Mouse (Mus musculus) ES-E14 (cell line): ENCODE measurements around the gene Clasp2. TPM values are rescaled to one million over a fixed set of nuclear protein-coding genes. Genes with fewer than 3 reads are reported as not detected.
A peak's percentile ranks its signal among the peaks of the same experiment; 100 is the strongest.

Experiments used
- DNase-seq: peaks from one replicate; pipeline ENCODE4 v3.0.0-alpha.2; 2013; ENCODE audit warnings: low read depth, low spot score
- H3K27ac ChIP-seq: 2 replicates; pipeline ENCODE4 v1.5.1; 2012; ENCODE audit warnings: low read depth, mild to moderate bottlenecking, low read length, moderate library complexity, mixed read lengths; ENCODE audit not compliant: poor library complexity, insufficient read depth, severe bottlenecking
- H3K36me3 ChIP-seq: 2 replicates; pipeline ENCODE4 v1.6.1; 2012; ENCODE audit warnings: mild to moderate bottlenecking, low read length, moderate library complexity, mixed read lengths; ENCODE audit not compliant: control insufficient read depth, poor library complexity, insufficient read depth, severe bottlenecking
- H3K4me1 ChIP-seq, 2 experiments: fragments of 150-350 bp in 1 of 2; sonication (generic) in 1 of 2; 2 replicates each; pipeline ENCODE4 v1.6.1; 2012; ENCODE audit warnings: low read length in 2 of 2, mild to moderate bottlenecking in 1 of 2, mixed read lengths in 1 of 2; ENCODE audit not compliant: control insufficient read depth in 2 of 2, insufficient read depth in 2 of 2, poor library complexity in 1 of 2
- H3K4me3 ChIP-seq, 2 experiments: fragments of 150-350 bp in 1 of 2; sonication (generic) in 1 of 2; 2 replicates each; pipeline ENCODE4 v1.5.1; 2012; ENCODE audit warnings: low read length in 2 of 2, low read depth in 1 of 2, mild to moderate bottlenecking in 1 of 2, mixed read lengths in 1 of 2; ENCODE audit not compliant: insufficient read depth in 1 of 2, poor library complexity in 1 of 2, severe bottlenecking in 1 of 2
- H3K9ac ChIP-seq: 2 replicates; pipeline ENCODE4 v1.6.1; 2012; ENCODE audit warnings: low read depth, mild to moderate bottlenecking, low read length, mixed read lengths; ENCODE audit not compliant: poor library complexity, insufficient read depth, severe bottlenecking
- H3K9me3 ChIP-seq: fragments of 150-350 bp; sonication (generic); 2 replicates; pipeline ENCODE4 v1.6.1; 2012; ENCODE audit warnings: low read depth, mild to moderate bottlenecking, low read length; ENCODE audit not compliant: control insufficient read depth, insufficient read depth
- CHD2 ChIP-seq: IDR thresholded peaks from 2 replicates; pipeline ENCODE4 v1.6.1; 2014; ENCODE audit warnings: mild to moderate bottlenecking, low read depth, low read length, inconsistent platforms
- HCFC1 ChIP-seq: IDR thresholded peaks from 2 replicates; pipeline ENCODE4 v1.6.1; 2012; ENCODE audit warnings: low read length, inconsistent platforms, borderline replicate concordance; ENCODE audit not compliant: insufficient read depth
- MAFK ChIP-seq: IDR thresholded peaks from 2 replicates; pipeline ENCODE4 v1.6.1; 2014; ENCODE audit warnings: mild to moderate bottlenecking, low read depth, low read length, inconsistent platforms; ENCODE audit not compliant: insufficient read depth
- ZC3H11A ChIP-seq: IDR thresholded peaks from 2 replicates; pipeline ENCODE4 v1.6.1; 2012; ENCODE audit warnings: low read depth, mild to moderate bottlenecking, inconsistent platforms, low read length, borderline replicate concordance
- ZNF384 ChIP-seq: IDR thresholded peaks from 2 replicates; pipeline ENCODE4 v1.6.1; 2012; ENCODE audit warnings: low read depth, low read length, inconsistent platforms
- in situ Hi-C, 2 experiments: fragments of 600-800 bp; cut with MboI; formaldehyde crosslinking; loops; one replicate each; pipeline ENCODE4 v1.15.1; 2025; ENCODE audit warnings: low sequenced_read_pairs in 2 of 2, inconsistent platforms in 1 of 2; ENCODE audit not compliant: unreplicated experiment in 2 of 2
- total RNA-seq: library from RNA; depleted of rRNA; stranded (reverse); fragments of 300-350 nt; gene quantifications from 2 replicates; pipeline ENCODE4 v1.2.3, GENCODE M21; 2012

The Clasp2 gene
- total RNA-seq, 1 experiment, result 35.5 TPM

GRCm38 (mm10) chr9:113735920-113736319, 5.4 kb upstream of the Clasp2 start:
- in situ Hi-C loops, result no loop called here
- Histone ChIP-seq H3K27ac (no peak overlapping the region), H3K4me1 (peaks cover 0 to 3% of the 10 kb centered on the region in 2 experiments; a peak in 2 of 4 replicates), H3K9me3 (no peaks in the 10 kb centered on the region), H3K36me3 (no peaks in the 10 kb centered on the region), H3K9ac (no peak overlapping the region), H3K4me3 (no peak overlapping the region)
- no peak for DNase-seq
- no peak for TF ChIP-seq ZNF384
- TF ChIP-seq ZC3H11A, result no peak

- no peak overlapping the region for H3K4me3 ChIP-seq
- no peak for DNase-seq
- no peak overlapping the region for H3K9ac ChIP-seq
- H3K27ac ChIP-seq, result no peak overlapping the region
- H3K9me3 ChIP-seq, result no peaks in the 10 kb centered on the region
- H3K4me1 ChIP-seq, result peaks cover 0 to 3% of the 10 kb centered on the region in 2 experiments; a peak in 2 of 4 replicates
- H3K36me3 ChIP-seq, result no peaks in the 10 kb centered on the region
- in situ Hi-C loops, result no loop called here
- TF ChIP-seq ZC3H11A (no peak), HCFC1 (no peak)
Observed at GRCm38 (mm10) chr9:113738021-113738420, 3.3 kb upstream of the Clasp2 start.

- in situ Hi-C loops, result no loop called here
- DNase-seq, result no peak
Observed at GRCm38 (mm10) chr9:113738941-113739340, 2.3 kb upstream of the Clasp2 start.

GRCm38 (mm10) chr9:113741637-113742137, 414 bp downstream of the Clasp2 start:
- in situ Hi-C loops, result no loop called here
- Histone ChIP-seq H3K36me3 (no peaks in the 10 kb centered on the region), H3K9me3 (no peaks in the 10 kb centered on the region), H3K4me3 (peak overlapping the region; percentile 93 to 95), H3K4me1 (peaks cover 0 to 3% of the 10 kb centered on the region in 2 experiments; a peak in 2 of 4 replicates), H3K27ac (peak overlapping the region; percentile 63), H3K9ac (peak overlapping the region; percentile 93)
- TF ChIP-seq CHD2, result no peak
- TF ChIP-seq MAFK, result no peak
- TF ChIP-seq ZC3H11A, result no peak
- no peak for TF ChIP-seq HCFC1
- no peak for TF ChIP-seq ZNF384
- no peak for DNase-seq

More at GRCm38 (mm10) chr9:113738941-113739340, 2.3 kb upstream of the Clasp2 start:
- no peak overlapping the region for H3K27ac ChIP-seq
- H3K9ac ChIP-seq, result no peak overlapping the region
- H3K9me3 ChIP-seq, result no peaks in the 10 kb centered on the region
- peaks cover 0 to 3% of the 10 kb centered on the region in 2 experiments; a peak in 2 of 4 replicates for H3K4me1 ChIP-seq
- TF ChIP-seq CHD2 (no peak), HCFC1 (no peak), ZNF384 (no peak), ZC3H11A (no peak), MAFK (no peak)
- H3K4me3 ChIP-seq, result no peak overlapping the region
- H3K36me3 ChIP-seq, result no peaks in the 10 kb centered on the region

GRCm38 (mm10) chr9:113742361-113742794, 1.1 kb downstream of the Clasp2 start:
- DNase-seq, result no peak
- Histone ChIP-seq H3K36me3 (no peaks in the 10 kb centered on the region), H3K4me3 (peak overlapping the region; percentile 93 to 95), H3K9ac (peak overlapping the region; percentile 2; the same call in 1 of the 2 replicates), H3K4me1 (peaks cover 0 to 3% of the 10 kb centered on the region in 2 experiments; a peak in 2 of 4 replicates), H3K9me3 (no peaks in the 10 kb centered on the region), H3K27ac (no peak overlapping the region)
- TF ChIP-seq HCFC1, result no peak
- no peak for TF ChIP-seq MAFK
- TF ChIP-seq CHD2, result no peak
- TF ChIP-seq ZC3H11A, result no peak
- TF ChIP-seq ZNF384, result no peak
- in situ Hi-C loops, result no loop called here
